Mouse (Mus musculus) liver, embryonic 18 days (tissue): ENCODE data around the gene Krtap9-1. TPM values are rescaled to one million over a fixed set of nuclear protein-coding genes. Genes with fewer than 3 reads are reported as not detected.

Source experiments
- polyA plus RNA-seq: library from polyadenylated mRNA; depleted of rRNA; stranded (reverse); fragments of >200 nt; gene quantifications from 2 replicates; pipeline ENCODE4 v1.2.3, GENCODE M21; 2012; rRNA removed

Gene Krtap9-1
- polyA plus RNA-seq, result not detected in 2 replicates

GRCm38 (mm10) chr11:99873089-99873488 is at the start of gene Krtap9-1:
Gene Krtap9-1, plus strand, starts transcription at chr11:99873389.

GRCm38 (mm10) chr11:99837966-99838365 is 35.2 kb upstream of the Krtap9-1 start, which contains the start of gene 2300003K06Rik:
Gene 2300003K06Rik, minus strand, starts transcription at chr11:99838066.

GRCm38 (mm10) chr11:99851508-99851907 is 21.7 kb upstream of the Krtap9-1 start, which contains the start of gene Krtap4-16:
Gene Krtap4-16, minus strand, starts transcription at chr11:99851608.

GRCm38 (mm10) chr11:99857617-99858016 is 15.6 kb upstream of the Krtap9-1 start, which contains the start of gene Gm11568:
Gene Gm11568, plus strand, starts transcription at chr11:99857917.

GRCm38 (mm10) chr11:99864176-99864575 is 9.0 kb upstream of the Krtap9-1 start, which contains the start of gene Gm11559:
Gene Gm11559, plus strand, starts transcription at chr11:99864476.

GRCm38 (mm10) chr11:99878887-99879286 is 5.7 kb downstream of the Krtap9-1 start, which contains the start of gene Gm11567:
Gene Gm11567, plus strand, starts transcription at chr11:99879187.

GRCm38 (mm10) chr11:99907620-99908019 is 34.4 kb downstream of the Krtap9-1 start, which contains the start of gene Krtap31-1:
Gene Krtap31-1, plus strand, starts transcription at chr11:99907920.

GRCm38 (mm10) chr11:99914451-99914850 is 41.3 kb downstream of the Krtap9-1 start, which contains the start of gene Gm11565:
Gene Gm11565, plus strand, starts transcription at chr11:99914751.

Other genes with a start within 250 kb of the Krtap9-1 start
- gene Krtap4-1, start 245.2 kb upstream of the Krtap9-1 start, polyA plus RNA-seq, result not detected in 2 replicates
- gene Krtap4-2, start 238.3 kb upstream of the Krtap9-1 start, polyA plus RNA-seq, result not detected in 2 replicates
- gene Krtap4-7, start 229.3 kb upstream of the Krtap9-1 start, polyA plus RNA-seq, result not detected in 2 replicates
- gene Gm11555, start 223.2 kb upstream of the Krtap9-1 start, polyA plus RNA-seq, result not detected in 2 replicates
- not detected in 2 replicates for gene Gm11563, start 214.4 kb upstream of the Krtap9-1 start, polyA plus RNA-seq
- gene Krtap4-6, start 207.4 kb upstream of the Krtap9-1 start, polyA plus RNA-seq, result not detected in 2 replicates
- gene Gm14190, start 182.6 kb upstream of the Krtap9-1 start, polyA plus RNA-seq, result not detected in 2 replicates
- not detected in 2 replicates for gene Gm14180, start 139.1 kb upstream of the Krtap9-1 start, polyA plus RNA-seq
- not detected in 2 replicates for gene Gm11595, start 100.5 kb upstream of the Krtap9-1 start, polyA plus RNA-seq
- not detected in 2 replicates for gene Krtap4-8, start 92.7 kb upstream of the Krtap9-1 start, polyA plus RNA-seq
- not detected in 2 replicates for gene Krtap4-9, start 88.2 kb upstream of the Krtap9-1 start, polyA plus RNA-seq
- gene Gm11596, start 79.9 kb upstream of the Krtap9-1 start, polyA plus RNA-seq, result not detected in 2 replicates
- not detected in 2 replicates for gene Gm11569, start 74.5 kb upstream of the Krtap9-1 start, polyA plus RNA-seq
- not detected in 2 replicates for gene Gm11554, start 68.9 kb upstream of the Krtap9-1 start, polyA plus RNA-seq
- not detected in 2 replicates for gene Krtap4-13, start 63.5 kb upstream of the Krtap9-1 start, polyA plus RNA-seq
- gene Gm11564, start 57.7 kb upstream of the Krtap9-1 start, polyA plus RNA-seq, result not detected in 2 replicates
- gene 2300003K06Rik, start 35.3 kb upstream of the Krtap9-1 start, polyA plus RNA-seq, result not detected in 2 replicates
- not detected in 2 replicates for gene Krtap4-16, start 21.8 kb upstream of the Krtap9-1 start, polyA plus RNA-seq
- not detected in 2 replicates for gene Gm11568, start 15.5 kb upstream of the Krtap9-1 start, polyA plus RNA-seq
- gene Gm11559, start 8.9 kb upstream of the Krtap9-1 start, polyA plus RNA-seq, result not detected in 2 replicates
- not detected in 2 replicates for gene Gm11567, start 5.8 kb downstream of the Krtap9-1 start, polyA plus RNA-seq
- gene Krtap31-1, start 34.5 kb downstream of the Krtap9-1 start, polyA plus RNA-seq, result not detected in 2 replicates
- not detected in 2 replicates for gene Gm11565, start 41.4 kb downstream of the Krtap9-1 start, polyA plus RNA-seq
- gene Krtap31-2, start 62.9 kb downstream of the Krtap9-1 start, polyA plus RNA-seq, result not detected in 2 replicates
- not detected in 2 replicates for gene Krtap9-5, start 75.1 kb downstream of the Krtap9-1 start, polyA plus RNA-seq
- gene Krtap29-1, start 105.7 kb downstream of the Krtap9-1 start, polyA plus RNA-seq, result not detected in 2 replicates
- not detected in 2 replicates for gene Krtap16-1, start 113.2 kb downstream of the Krtap9-1 start, polyA plus RNA-seq
- gene Krtap17-1, start 120.6 kb downstream of the Krtap9-1 start, polyA plus RNA-seq, result not detected in 2 replicates
- gene Krt33a, start 142.8 kb downstream of the Krtap9-1 start, polyA plus RNA-seq, result not detected in 2 replicates
- not detected in 2 replicates for gene Krt33b, start 156.5 kb downstream of the Krtap9-1 start, polyA plus RNA-seq
- gene Krt34, start 168.2 kb downstream of the Krtap9-1 start, polyA plus RNA-seq, result not detected in 2 replicates
- gene Krt31, start 177.2 kb downstream of the Krtap9-1 start, polyA plus RNA-seq, result not detected in 2 replicates
- gene Krt32, start 214.8 kb downstream of the Krtap9-1 start, polyA plus RNA-seq, result not detected in 2 replicates
- not detected in 2 replicates for gene Krt35, start 222.9 kb downstream of the Krtap9-1 start, polyA plus RNA-seq
- gene Krt36, start 232.2 kb downstream of the Krtap9-1 start, polyA plus RNA-seq, result not detected in 2 replicates
- not detected in 2 replicates for gene Krt13, start 248.2 kb downstream of the Krtap9-1 start, polyA plus RNA-seq